Mouse (Mus musculus) adrenal gland, adult 18-20 months (tissue): Measurements from ENCODE around the gene Birc5. TPM values are rescaled to one million over a fixed set of nuclear protein-coding genes. Genes with fewer than 3 reads are reported as not detected.

ENCODE experiments used
- DNase-seq, 2 experiments: peaks; one replicate each; pipeline ENCODE4 v3.0.0; 2021 to 2022; ENCODE audit warnings: low spot score in 2 of 2
- total RNA-seq, 2 experiments: library from RNA; stranded (reverse); gene quantifications; 1 replicate in 1 of 2; 2 replicates in 1 of 2; pipeline ENCODE4 v1.2.3; 2021

The Birc5 gene
- total RNA-seq, 2 experiments from 2014 or later = 0.61 to 1.2 TPM

- DNase-seq = no peak
Observed at GRCm38 (mm10) chr11:117881787-117882186, 32.7 kb downstream of the Birc5 start.

DNA sequence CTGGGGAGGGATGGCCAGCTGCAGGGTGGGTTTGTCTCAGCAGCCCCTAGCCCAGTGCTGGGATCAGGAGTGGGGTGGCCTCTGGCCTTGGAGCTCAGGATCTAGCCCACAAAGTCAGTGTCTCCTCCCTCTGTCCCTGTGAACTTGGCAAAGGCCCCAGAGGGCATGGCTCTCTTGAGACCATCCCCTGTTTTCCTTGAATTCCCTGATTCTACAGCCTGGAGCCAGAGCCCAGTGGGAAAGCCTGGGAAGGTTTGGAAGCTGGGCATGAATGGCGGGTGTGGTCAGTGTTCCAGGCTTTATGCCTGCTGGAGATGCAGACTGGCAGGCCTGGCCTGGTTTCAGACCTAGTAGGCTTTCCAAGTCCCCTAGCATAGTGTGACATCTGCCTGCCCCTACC, 33.2 kb downstream of the Birc5 start:
- no peak for DNase-seq

GRCm38 (mm10) chr11:117886000-117886399, 36.9 kb downstream of the Birc5 start:
- no peak for DNase-seq

- no peak for DNase-seq
Observed at GRCm38 (mm10) chr11:117888168-117888852, 39.3 kb downstream of the Birc5 start.

DNA sequence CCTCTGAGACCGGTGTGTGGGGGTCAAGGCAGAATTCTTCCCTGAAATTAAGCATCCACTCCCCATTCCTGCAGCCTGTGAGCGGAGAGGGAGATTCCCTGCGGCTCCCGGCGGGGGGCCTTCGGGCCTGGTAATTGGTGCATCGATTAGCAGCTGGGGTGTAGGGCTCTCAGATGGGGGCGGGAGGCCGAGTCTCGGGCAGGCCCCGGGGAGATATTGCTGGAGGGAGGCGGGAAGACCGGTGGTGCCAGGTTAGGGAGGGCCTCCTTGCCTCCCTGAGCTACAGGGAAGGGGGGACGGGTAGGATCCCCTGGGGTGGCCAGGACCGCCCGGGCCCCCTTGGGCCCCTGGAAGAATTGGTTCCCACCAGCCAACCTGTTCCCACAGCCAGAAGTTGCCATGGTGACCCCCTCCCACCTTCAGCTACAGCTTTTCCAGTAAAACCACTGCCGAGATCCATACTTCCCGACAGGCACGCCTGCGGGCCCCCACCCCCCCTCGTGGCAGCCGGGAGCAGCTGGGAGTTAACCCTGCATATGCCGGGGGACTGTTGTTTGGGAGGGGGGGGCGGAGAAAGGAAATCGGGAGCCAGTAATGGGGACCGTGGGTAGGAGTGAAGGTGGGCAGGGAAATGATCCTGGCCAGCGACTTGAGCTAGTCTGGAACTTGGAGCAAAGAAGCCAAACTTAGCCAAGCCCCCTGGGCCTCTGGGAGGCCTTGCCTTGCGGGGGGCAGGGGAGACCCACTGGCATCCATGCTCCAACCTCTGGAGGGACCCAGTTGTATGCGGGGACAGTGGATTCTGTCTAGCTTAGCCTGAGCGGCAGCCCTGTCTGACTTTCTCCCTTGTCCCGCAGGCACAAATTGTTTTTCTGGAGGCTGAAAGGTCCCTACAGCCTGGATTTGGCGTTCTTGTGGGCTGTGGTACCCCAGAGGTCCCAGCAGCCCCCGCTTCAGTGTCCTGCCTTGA, 40.1 kb downstream of the Birc5 start:
- DNase-seq = no peak

- no peak for DNase-seq
Observed at GRCm38 (mm10) chr11:117889887-117890340, 40.9 kb downstream of the Birc5 start.

GRCm38 (mm10) chr11:117890519-117891282, 41.6 kb downstream of the Birc5 start:
- no peak for DNase-seq

DNA sequence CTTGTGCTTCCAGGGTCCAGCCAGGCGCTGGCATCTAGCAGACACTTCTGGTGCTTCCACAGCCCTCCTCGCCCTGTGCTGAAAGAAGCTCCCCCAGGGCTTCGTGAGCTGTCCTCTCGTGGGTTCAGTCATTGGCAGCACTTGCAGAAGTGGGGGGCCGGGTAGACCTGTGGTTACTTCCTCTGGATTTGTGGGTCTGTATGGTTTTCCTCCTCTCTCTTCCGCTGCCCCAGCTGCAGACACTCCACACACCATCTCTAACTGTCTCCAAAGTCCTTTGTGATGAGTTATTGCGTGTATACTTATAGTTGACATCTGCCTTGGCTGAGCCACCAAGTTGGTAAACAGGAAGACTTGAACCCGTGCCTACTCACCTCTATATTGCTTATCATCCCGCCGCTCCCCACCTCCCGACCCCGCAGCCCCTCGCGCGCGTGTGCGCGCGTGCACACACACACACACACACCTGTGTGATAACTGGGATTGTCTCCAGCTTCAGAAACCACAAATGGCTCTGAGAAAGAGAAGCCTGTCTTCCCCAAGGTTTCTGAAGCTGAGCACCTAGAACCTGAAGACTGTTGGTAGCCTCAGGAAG, 42.6 kb downstream of the Birc5 start:
- DNase-seq = no peak

- no peak for DNase-seq
Observed at GRCm38 (mm10) chr11:117892199-117892598, 43.1 kb downstream of the Birc5 start.

- no peak for DNase-seq
Observed at GRCm38 (mm10) chr11:117894676-117895075, 45.6 kb downstream of the Birc5 start.

- no peak for DNase-seq
Observed at GRCm38 (mm10) chr11:117896533-117896932, 47.5 kb downstream of the Birc5 start.

DNA sequence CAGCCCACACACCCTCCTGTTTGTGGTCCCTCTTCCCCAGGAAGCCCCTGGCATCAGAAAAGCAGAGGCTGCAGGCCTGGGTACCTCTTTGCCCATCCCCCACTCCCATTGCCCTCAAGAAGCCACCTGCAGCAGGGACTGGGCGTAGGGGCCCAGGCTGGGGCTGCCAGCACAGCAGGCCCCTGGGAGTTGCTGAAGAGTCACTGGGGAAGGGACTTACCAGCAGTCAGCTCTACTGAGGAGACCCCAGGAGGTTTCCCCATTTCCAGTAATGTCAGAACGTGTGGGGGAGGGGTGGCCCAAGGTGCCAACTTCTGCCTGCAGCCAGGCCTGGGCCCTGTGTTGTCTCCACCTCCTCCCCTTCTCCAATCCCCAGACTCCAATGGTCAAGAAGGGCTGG, 53.2 kb downstream of the Birc5 start:
- DNase-seq = no peak

DNA sequence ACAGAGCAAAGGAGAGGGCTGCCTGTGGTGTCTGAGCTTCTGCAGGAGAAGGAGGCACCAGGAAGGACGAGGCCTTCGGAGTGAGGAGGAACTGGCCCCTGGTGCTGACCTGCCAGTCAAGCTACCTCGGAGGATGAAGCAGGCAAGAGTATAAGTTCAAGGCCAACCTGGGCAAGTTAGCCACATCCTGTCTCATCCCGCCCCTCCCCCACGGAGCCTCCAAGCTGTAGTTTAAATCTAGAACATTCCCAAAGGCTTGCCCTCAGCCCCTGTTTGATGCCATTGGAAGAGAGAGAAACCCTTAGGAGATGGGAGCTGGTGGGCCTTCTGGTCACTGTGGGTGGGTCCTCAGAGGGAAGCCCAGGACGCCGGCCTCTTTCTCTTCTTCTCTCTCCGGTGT, 55.4 kb downstream of the Birc5 start:
- DNase-seq = no peak

Other genes starting within 250 kb of the Birc5 start
- 10 to 100 TPM; 20.4 to 24.5 TPM for gene Tnrc6c, start 195.0 kb upstream of the Birc5 start, total RNA-seq
- gene Tmc8, start 67.2 kb upstream of the Birc5 start, total RNA-seq = 1 to 10 TPM; 3.2 to 4.3 TPM
- 10 to 100 TPM; 24.1 to 27.0 TPM for gene Tmc6, start 67.1 kb upstream of the Birc5 start, total RNA-seq
- not detected for gene 6030468B19Rik, start 51.6 kb upstream of the Birc5 start, total RNA-seq
- under 1 TPM in 1 of 2 experiments, not detected in 1; 0.80 TPM for gene Gm20708, start 39.6 kb upstream of the Birc5 start, total RNA-seq
- gene Syngr2, start 39.6 kb upstream of the Birc5 start, total RNA-seq = 100 to 1,000 TPM in 1 of 2 experiments, 10 to 100 TPM in 1; 65.4 to 101 TPM
- 1 to 10 TPM; 4.7 to 6.1 TPM for gene Afmid, start 23.3 kb upstream of the Birc5 start, total RNA-seq
- 1 to 10 TPM; 2.2 to 3.8 TPM for gene Tk1, start 23.2 kb upstream of the Birc5 start, total RNA-seq
- gene Tmem235, start 11.5 kb downstream of the Birc5 start, total RNA-seq = not detected
- gene Tha1, start 24.2 kb downstream of the Birc5 start, total RNA-seq = 10 to 100 TPM in 1 of 2 experiments, 1 to 10 TPM in 1; 9.4 to 13.0 TPM
- 1 to 10 TPM; 4.2 to 5.6 TPM for gene Socs3, start 120.8 kb downstream of the Birc5 start, total RNA-seq
- gene Pgs1, start 137.0 kb downstream of the Birc5 start, total RNA-seq = 10 to 100 TPM; 47.8 to 65.5 TPM